33 mouse cellular contexts compared by ENCODE assay signal in the genomic region with DNA sequence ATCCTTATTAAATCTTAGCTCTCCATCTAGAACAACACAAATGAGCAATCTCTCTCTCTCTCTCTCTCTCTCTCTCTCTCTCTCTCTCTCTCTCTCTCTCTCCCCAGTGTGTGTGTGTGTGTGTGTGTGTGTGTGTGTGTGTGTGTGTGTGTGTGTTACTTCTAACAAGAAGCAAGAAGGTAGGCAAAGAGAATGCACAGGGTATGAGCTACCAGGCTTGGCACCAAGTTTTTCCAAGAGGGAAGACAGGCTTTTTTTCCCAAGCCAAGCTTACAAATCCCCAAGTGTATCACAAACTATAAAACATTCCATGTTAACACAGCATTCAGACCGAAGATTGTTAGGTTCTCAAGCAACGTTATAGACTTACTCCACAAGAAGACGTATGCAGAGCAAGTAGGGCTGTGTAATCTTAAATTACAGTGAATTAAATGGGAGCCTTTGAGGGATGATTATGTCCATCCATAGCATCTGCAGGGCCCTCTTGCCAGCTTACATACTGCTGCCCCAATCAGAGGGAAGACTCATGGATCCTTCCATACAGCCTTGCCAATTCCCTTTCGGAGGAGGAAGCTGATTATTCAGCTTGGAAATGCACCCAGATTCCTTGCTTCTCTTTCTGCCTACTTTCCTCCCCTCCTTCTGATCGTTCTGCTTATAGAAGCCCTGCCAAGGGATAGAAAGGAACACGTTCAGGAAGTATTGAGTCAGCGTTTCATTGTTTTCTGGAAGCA.
DNase-seq lines count a peak whose midpoint lies in the region; ATAC-seq and TF ChIP-seq lines count a peak whose summit lies in the region.
"Had no signal": no experiment of that assay in that cellular context is flagged by ENCODE, and none has a peak within 500 bp of the region (broad histone marks: within the 10 kb centered on the region; RNA-seq: fewer than 3 reads in every experiment).

No protein-coding gene starts in this region.

- no peak overlapping the region for H3K4me3 ChIP-seq in left cerebral cortex, adult 2 months
- no peak overlapping the region for H3K4me3 ChIP-seq in embryonic facial prominence, embryonic 15.5 days (replicated peaks)
- H3K4me3 ChIP-seq: embryonic facial prominence, embryonic 13.5 days; hindbrain, embryonic 13.5 days; kidney, embryonic 15.5 days; limb, embryonic 10.5 days; limb, embryonic 15.5 days; liver, embryonic 13.5 days; megakaryocyte, embryonic 14.5 days; midbrain, embryonic 12.5 days had no signal

- TF ChIP-seq CTCF in left cerebral cortex, adult 2 months (IDR thresholded peaks at IDR 0.05): no peak

- no peaks in the 10 kb centered on the region for H3K27me3 ChIP-seq in embryonic facial prominence, embryonic 15.5 days
- H3K27me3 ChIP-seq: CH12.LX; embryonic facial prominence, embryonic 13.5 days; hindbrain, embryonic 13.5 days; kidney, embryonic 15.5 days; limb, embryonic 15.5 days; liver, embryonic 13.5 days; megakaryocyte, embryonic 14.5 days; midbrain, embryonic 12.5 days had no signal

- ATAC-seq in cerebellum, adult (ENCODE audit: insufficient number of reproducible peaks, low FRiP score, low TSS enrichment): 0 out of 2 replicates have a peak, but pooled peaks have one; percentile 26
- ATAC-seq in frontal cortex, adult (ENCODE audit: low TSS enrichment): peak; percentile 85
- ATAC-seq in embryonic facial prominence, embryonic 15.5 days (ENCODE audit: insufficient number of reproducible peaks, low FRiP score, low TSS enrichment, low read depth): 0 out of 2 replicates have a peak, but pooled peaks have one; percentile 24
- ATAC-seq: lung, postnatal 0 days had no signal

- H3K9me3 ChIP-seq in embryonic facial prominence, embryonic 15.5 days (replicated peaks): no peaks in the 10 kb centered on the region
- H3K9me3 ChIP-seq: embryonic facial prominence, embryonic 13.5 days; hindbrain, embryonic 13.5 days; kidney, embryonic 15.5 days; limb, embryonic 10.5 days; limb, embryonic 15.5 days; liver, embryonic 13.5 days; midbrain, embryonic 12.5 days had no signal

- no peak overlapping the region for H3K4me2 ChIP-seq in embryonic facial prominence, embryonic 15.5 days (replicated peaks)
- H3K4me2 ChIP-seq: embryonic facial prominence, embryonic 13.5 days; heart, embryonic 11.5 days; hindbrain, embryonic 13.5 days; kidney, embryonic 15.5 days; limb, embryonic 15.5 days; liver, embryonic 13.5 days; midbrain, embryonic 12.5 days had no signal

- no peaks in the 10 kb centered on the region for H3K4me1 ChIP-seq in embryonic facial prominence, embryonic 15.5 days
- H3K4me1 ChIP-seq: embryonic facial prominence, embryonic 13.5 days; hindbrain, embryonic 13.5 days; kidney, embryonic 15.5 days; limb, embryonic 10.5 days; limb, embryonic 15.5 days; liver, embryonic 13.5 days; megakaryocyte, embryonic 14.5 days; midbrain, embryonic 12.5 days had no signal

- no peak for DNase-seq in cerebellum, adult 11 months
- no peak for DNase-seq in frontal cortex, postnatal 10 days (ENCODE audit: low spot score in 2 of 2)
- DNase-seq in left cerebral cortex, postnatal 25 days (ENCODE audit: low spot score in 2 of 2): peak; percentile 1 to 64
- DNase-seq in left cerebral cortex, adult 2 months (ENCODE audit: extremely low spot score in 1 of 2, low spot score in 2 of 2): no peak
- no peak for DNase-seq in embryo, embryonic 9.5 days (ENCODE audit: extremely low spot score)
- DNase-seq: adrenal gland, postnatal 10 days; cerebellum, adult 8-10 months; cerebellum, postnatal 25 days; gastrocnemius, postnatal 36 days; heart, adult 18-20 months; heart, postnatal 36 days; kidney, adult 18-20 months; kidney, postnatal 25 days; liver, embryonic 13.5 days; lung, adult 18-20 months; lung, postnatal 4 days; retina, postnatal 1 day; right cerebral cortex, postnatal 25 days; spleen, adult 18-20 months; thymus, postnatal 14 days had no signal

- H3K36me3 ChIP-seq in embryonic facial prominence, embryonic 15.5 days: no peaks in the 10 kb centered on the region
- H3K36me3 ChIP-seq: embryonic facial prominence, embryonic 13.5 days; hindbrain, embryonic 13.5 days; kidney, embryonic 15.5 days; limb, embryonic 10.5 days; limb, embryonic 15.5 days; liver, embryonic 13.5 days; midbrain, embryonic 12.5 days had no signal

- no peak overlapping the region for H3K9ac ChIP-seq in embryonic facial prominence, embryonic 15.5 days
- H3K9ac ChIP-seq: embryonic facial prominence, embryonic 13.5 days; hindbrain, embryonic 13.5 days; kidney, embryonic 15.5 days; limb, embryonic 15.5 days; liver, embryonic 13.5 days; midbrain, embryonic 12.5 days had no signal

- H3K27ac ChIP-seq in left cerebral cortex, adult 2 months: no peak overlapping the region
- H3K27ac ChIP-seq in embryonic facial prominence, embryonic 15.5 days (replicated peaks): no peak overlapping the region
- H3K27ac ChIP-seq: embryonic facial prominence, embryonic 13.5 days; hindbrain, embryonic 13.5 days; kidney, embryonic 15.5 days; limb, embryonic 10.5 days; limb, embryonic 15.5 days; liver, embryonic 13.5 days; midbrain, embryonic 12.5 days had no signal

- 51% methylated on average over 7 of the region's 7 CpGs for WGBS in embryonic facial prominence, embryonic 15.5 days

- intact Hi-C loops in left cerebral cortex, postnatal 25 days (cut with DNase I): no loop called here
- intact Hi-C loops in left cerebral cortex, adult 2 months (cut with DNase I): no loop called here

Comparison
In these comparisons a context has a peak if more than half of its experiments do, and no peak if none do; other contexts are left out.
1. DNase-seq: peak in left cerebral cortex, postnatal 25 days (2 of 2); none in cerebellum, adult 11 months (single experiment), frontal cortex, postnatal 10 days (0 of 2), left cerebral cortex, adult 2 months (0 of 2) and embryo, embryonic 9.5 days (single experiment).
2. ATAC-seq: peak in every context shown above with its lines; median percentile 85 in frontal cortex, adult; 26 in cerebellum, adult; 24 in embryonic facial prominence, embryonic 15.5 days.